Mouse (Mus musculus): ENCODE data around the gene Olfr971.
"Not testable (repeated sequence)": the region's sequence is repeated elsewhere in the genome, so short reads cannot be mapped to it uniquely, and the experiment has no call there.

Olfr971 gene

DNA sequence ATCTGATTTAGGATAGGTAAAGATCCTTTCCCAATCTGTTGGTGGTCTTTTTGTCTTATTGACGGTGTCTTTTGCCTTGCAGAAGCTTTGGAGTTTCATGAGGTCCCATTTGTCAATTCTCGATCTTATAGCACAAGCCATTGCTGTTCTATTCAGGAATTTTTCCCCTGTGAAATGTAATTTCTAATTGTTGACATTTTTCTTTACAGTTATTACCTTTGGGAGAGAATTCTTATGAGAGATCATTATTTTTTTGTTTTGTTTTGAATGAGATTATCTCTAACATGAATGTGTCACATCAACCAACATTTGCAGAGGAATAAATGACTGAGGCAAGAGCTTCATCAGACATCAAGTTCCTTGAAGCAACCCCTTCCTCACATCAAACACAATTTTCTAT, at the start of gene Olfr971:
Gene Olfr971, plus strand, starts transcription at position 301 of the 400 bp plus-strand sequence.
- not testable (repeated sequence) for DNase-seq (ENCODE audit: low spot score)

DNA sequence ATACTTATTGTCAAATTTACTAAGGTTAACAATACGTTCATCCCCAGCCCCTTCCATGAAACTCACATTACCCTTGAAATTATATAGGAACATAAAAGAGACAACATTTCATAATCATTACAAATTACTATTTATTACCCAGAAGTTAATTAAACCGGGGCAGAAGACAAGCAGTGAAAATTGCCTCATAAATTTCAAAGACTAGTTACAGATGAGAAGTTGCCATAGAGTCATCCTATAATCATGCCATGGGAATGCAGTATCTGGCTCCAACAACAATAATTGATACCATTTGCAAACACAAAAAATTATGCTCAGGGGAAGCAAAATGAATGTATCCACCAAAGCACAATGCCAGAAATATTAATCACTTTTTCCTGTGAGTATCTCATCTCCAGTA, 46.1 kb upstream of the Olfr971 start, which contains the start of gene Olfr969:
Gene Olfr969, plus strand, starts transcription at position 388 of the 400 bp plus-strand sequence.
- DNase-seq (ENCODE audit: low spot score): no peak

DNA sequence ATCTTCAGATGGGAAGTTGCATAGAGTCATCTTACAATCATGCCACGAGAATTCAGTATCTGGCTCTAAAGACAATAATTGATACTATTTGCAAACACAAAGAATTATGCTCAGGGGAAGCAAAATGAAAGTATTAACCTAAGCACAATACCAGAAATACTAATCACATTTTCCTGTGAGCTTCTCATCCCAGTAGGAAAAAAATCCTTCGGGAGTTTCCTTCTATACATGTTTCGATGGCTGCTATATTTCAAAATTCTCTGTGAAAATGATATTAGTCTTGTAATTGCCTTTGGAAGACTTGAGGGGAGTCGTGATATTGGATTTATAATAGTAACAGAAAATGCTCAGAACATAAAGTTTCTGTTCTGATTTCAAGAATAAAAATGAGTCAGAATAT, 28.1 kb upstream of the Olfr971 start, which contains the start of gene Olfr970:
Gene Olfr970, plus strand, starts transcription at position 301 of the 400 bp plus-strand sequence.
- no peak for DNase-seq (ENCODE audit: low spot score)

DNA sequence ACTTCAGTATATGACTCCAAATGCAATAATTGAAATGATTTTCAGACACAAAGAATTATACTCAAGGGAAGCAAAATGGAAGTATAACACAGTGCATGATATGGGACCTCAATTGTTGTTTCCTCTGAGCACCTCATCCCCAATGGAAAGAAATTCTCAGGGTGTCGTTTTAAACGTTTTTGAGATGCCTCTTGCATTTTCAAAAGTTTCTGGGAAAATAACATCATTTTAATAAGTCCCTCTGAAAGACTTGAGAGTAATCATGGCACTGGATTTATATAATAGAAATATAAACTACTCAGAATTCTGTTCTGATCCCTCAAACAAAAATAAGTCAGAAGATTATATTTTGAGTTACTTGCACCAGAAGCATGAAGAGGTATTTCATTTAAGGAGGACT, 29.4 kb downstream of the Olfr971 start, which contains the start of gene Olfr972:
Gene Olfr972, plus strand, starts transcription at position 301 of the 400 bp plus-strand sequence.
- DNase-seq (ENCODE audit: low spot score): no peak

DNA sequence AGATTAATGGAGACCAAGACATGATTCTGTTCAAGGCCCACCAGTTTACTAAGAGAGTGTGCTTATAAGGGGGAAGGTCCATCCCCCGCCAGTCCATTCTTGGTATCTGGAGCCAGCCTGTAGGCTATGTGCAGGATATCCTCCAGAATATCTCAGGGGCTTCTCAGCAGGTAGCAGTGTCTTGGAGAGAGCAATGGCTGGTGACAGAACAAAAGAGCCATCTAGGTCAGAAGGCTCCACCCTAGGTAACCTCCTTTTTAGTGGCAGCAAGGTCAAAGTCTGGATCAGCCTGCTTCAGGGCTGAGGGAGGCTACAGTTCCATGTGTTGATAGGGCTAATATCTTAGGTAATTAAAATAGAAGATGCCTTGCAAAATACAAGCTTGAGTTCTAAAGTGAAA, 35.3 kb downstream of the Olfr971 start:
- not testable (repeated sequence) for DNase-seq (ENCODE audit: low spot score)

DNA sequence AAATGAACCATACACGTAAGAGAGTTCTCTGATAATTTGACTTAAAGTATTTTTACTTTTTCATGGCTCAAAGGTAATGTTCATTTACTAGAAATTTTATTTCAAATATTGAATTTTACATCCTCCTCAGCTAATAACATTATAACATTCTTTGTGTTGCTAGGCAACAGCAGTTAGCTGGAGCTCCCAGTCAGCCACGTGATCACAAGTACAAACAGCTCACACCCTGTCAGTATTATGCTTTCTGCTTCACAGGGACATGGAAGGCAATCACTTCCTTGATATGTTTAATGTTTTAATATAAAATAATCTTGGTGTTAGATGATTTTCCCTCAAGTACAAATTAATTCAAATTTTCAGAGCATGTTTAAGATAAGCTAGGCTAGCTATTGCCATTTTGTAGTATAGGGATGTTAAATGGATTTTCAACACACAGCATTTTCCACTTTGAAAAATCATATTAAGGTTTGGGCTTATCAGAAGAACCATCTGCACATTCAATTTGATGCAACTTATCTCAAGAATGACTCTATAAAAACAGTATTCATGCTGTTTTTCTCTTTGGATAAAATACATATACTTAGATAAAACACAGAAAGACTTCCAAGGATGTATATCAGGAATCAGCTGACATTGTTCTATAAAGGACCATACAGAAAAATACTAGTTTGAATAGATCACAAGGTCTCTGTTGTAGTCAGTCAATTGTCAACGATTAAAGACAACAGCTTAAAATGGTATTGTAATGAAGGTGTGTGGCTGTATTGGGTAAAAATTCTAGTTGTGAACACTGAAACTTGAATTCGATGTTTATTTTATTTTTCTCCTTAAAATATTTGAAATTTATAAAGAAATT, 41.1 kb downstream of the Olfr971 start:
- not testable (repeated sequence) for DNase-seq (ENCODE audit: low spot score)
